Mouse (Mus musculus): ENCODE measurements around the gene Trak1.

GRCm38 (mm10) chr9:121389258-121389657, 92.0 kb downstream of the Trak1 start:
- no peak for TF ChIP-seq POLR2A (IDR thresholded peaks at IDR 0.05; ENCODE audit: control insufficient read depth, low read depth, low read length)
- no peak for TF ChIP-seq CTCF (IDR thresholded peaks at IDR 0.05; ENCODE audit: control insufficient read depth, insufficient read depth, insufficient replicate concordance, low read depth, low read length)
